Mouse (Mus musculus) liver, postnatal 0 days (tissue): Measurements from ENCODE around the gene Nop56.

Experiments
- CTCF ChIP-seq: sonication (generic); IDR thresholded peaks from 2 replicates; pipeline ENCODE4 v1.5.1; 2016; ENCODE audit warnings: antibody characterized with exemption, low read depth
- EP300 ChIP-seq: IDR thresholded peaks from 2 replicates; pipeline ENCODE4 v1.6.1; 2016; ENCODE audit warnings: antibody characterized with exemption, low read depth, mild to moderate bottlenecking

DNA sequence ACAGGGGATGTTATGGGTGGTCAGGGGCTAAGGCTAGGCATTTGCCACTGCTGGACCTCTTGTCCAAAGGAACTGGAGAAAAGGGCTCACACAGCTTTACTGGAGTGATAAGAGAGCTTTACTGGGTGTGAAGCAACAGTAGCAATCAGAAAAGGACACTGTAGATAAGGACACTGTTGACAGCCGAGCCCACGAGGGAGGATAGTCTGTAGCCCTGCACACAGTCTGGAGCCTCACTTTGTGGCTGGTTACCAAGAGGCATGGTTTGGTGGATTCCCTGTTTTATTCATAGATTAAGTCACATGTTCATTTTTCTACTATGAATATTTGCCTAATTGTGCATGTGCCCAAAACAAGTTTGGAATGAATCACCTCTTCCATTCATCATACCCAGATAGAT lies 11.8 kb upstream of the Nop56 start:
- no peak for TF ChIP-seq CTCF
- peak; percentile 65 for TF ChIP-seq EP300
